Mouse (Mus musculus) lung, embryonic 14.5 days (tissue): ENCODE measurements at regions not wholly inside any gene's neighbourhood (a gene's known extent, or its start where the extent isn't known, plus 50 kb on each side); places are given as distances from the start of the nearest gene placed in this dataset.
A peak's percentile ranks its signal among the peaks of the same experiment; 100 is the strongest.
"Not testable (repeated sequence)": the region's sequence is repeated elsewhere in the genome, so short reads cannot be mapped to it uniquely, and the experiment has no call there.

Experiments
- ATAC-seq: fragments of 200-750 bp; cut with Nextera tagmentation; 2 replicates; pipeline ENCODE4 v1.8.0; 2017; ENCODE audit warnings: mild to moderate bottlenecking, moderate TSS enrichment, moderate library complexity; ENCODE audit not compliant: insufficient read depth
- DNase-seq: peaks from one replicate; pipeline ENCODE4 v3.0.0-alpha.2; 2015
- H3K27ac ChIP-seq: fragments of 300-500 bp; sonication (generic); 2 replicates; pipeline ENCODE4 v1.5.1; 2014; ENCODE audit warnings: low read depth, mild to moderate bottlenecking, moderate library complexity
- H3K27me3 ChIP-seq: fragments of 300-500 bp; sonication (generic); 2 replicates; pipeline ENCODE4 v1.6.1; 2014; ENCODE audit warnings: low read length, control low read depth; ENCODE audit not compliant: insufficient read depth
- H3K36me3 ChIP-seq: fragments of 300-500 bp; sonication (generic); 2 replicates; pipeline ENCODE4 v1.6.1; 2014; ENCODE audit warnings: control low read depth; ENCODE audit not compliant: insufficient read depth
- H3K4me1 ChIP-seq: fragments of 300-500 bp; sonication (generic); 2 replicates; pipeline ENCODE4 v1.6.1; 2014; ENCODE audit warnings: antibody characterized with exemption, control low read depth; ENCODE audit not compliant: insufficient read depth
- H3K4me2 ChIP-seq: fragments of 300-500 bp; sonication (generic); 2 replicates; pipeline ENCODE4 v1.6.1; 2014; ENCODE audit warnings: mild to moderate bottlenecking
- H3K4me3 ChIP-seq: fragments of 300-500 bp; sonication (generic); 2 replicates; pipeline ENCODE4 v1.5.1; 2014; ENCODE audit warnings: low read depth, low read length
- H3K9ac ChIP-seq: fragments of 300-500 bp; sonication (generic); 2 replicates; pipeline ENCODE4 v1.6.1; 2014
- H3K9me3 ChIP-seq: fragments of 300-500 bp; sonication (generic); 2 replicates; pipeline ENCODE4 v1.6.1; 2016; ENCODE audit warnings: low read depth, low read length, control low read depth
- CTCF ChIP-seq: IDR thresholded peaks from 2 replicates; pipeline ENCODE4 v1.5.1; 2016; ENCODE audit warnings: antibody characterized with exemption, low read depth
- WGBS: fragments of 180-500 bp; shearing (Covaris S2); extraction: QIAGEN DNeasy Blood & Tissue Kit; methylation state at CpG from one replicate; pipeline ENCODE4 v1.1.7; 2014; 5-methylcytosine and 5-hydroxymethylcytosine counted together

DNA sequence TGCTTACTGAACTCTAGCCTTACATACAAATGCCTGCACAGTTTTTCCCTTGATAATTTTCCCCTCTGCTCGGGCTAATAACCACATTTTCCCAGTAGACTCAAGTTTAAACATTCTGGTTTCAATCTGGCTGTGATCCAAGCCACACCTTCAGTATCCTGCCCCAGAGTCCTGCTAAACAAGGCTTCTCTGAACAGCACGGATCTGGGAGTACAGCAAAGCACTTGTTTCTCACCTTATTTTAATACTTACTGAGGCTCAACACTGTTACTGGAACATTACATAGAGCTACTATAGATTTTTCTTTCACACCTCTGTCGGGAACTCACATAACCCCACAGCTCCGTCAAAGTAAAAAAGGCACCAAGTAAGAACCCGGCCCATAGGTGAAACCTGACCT lies 114.3 kb upstream of the Ndn start:
- Histone ChIP-seq H3K27ac (0 out of 2 replicates have a peak overlapping the region, but pooled peaks have one; percentile 30), H3K36me3 (no peaks in the 10 kb centered on the region), H3K9ac (no peak overlapping the region), H3K4me1 (no peaks in the 10 kb centered on the region), H3K9me3 (no peaks in the 10 kb centered on the region), H3K4me2 (peak overlapping the region; percentile 52), H3K4me3 (no peak overlapping the region), H3K27me3 (no peaks in the 10 kb centered on the region)
- no peak for ATAC-seq
- no peak for TF ChIP-seq CTCF
- DNase-seq = peak; percentile 69
- WGBS = 38% methylated on average over 5 of the region's 5 CpGs

DNA sequence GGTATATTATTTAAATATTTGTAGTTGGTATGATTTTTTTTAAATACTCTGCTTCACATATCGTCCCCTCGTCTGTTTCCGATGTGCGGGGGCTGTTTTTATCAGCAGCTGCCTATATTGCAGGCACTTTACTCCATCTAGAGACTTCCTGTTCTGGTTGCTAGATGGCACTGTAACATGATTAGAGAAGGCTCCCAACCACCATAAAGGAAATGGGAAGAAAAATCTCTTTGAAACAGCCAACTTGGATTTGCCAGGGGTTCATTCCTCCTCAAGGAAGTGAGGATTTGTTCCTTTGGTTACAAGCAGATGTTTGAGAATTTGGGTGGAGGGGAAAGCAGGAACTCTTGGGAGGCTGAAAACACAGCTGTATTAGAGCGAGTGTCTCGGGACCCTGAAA lies 112.3 kb upstream of the Ndn start:
- peak; percentile 10 for DNase-seq
- Histone ChIP-seq H3K27me3 (no peaks in the 10 kb centered on the region), H3K9ac (no peak overlapping the region), H3K4me3 (no peak overlapping the region), H3K27ac (no peak overlapping the region), H3K4me2 (0 out of 2 replicates have a peak overlapping the region, but pooled peaks have one; percentile 20), H3K36me3 (no peaks in the 10 kb centered on the region), H3K4me1 (no peaks in the 10 kb centered on the region), H3K9me3 (no peaks in the 10 kb centered on the region)
- no peak for ATAC-seq
- 54% methylated on average over 6 of the region's 6 CpGs for WGBS
- TF ChIP-seq CTCF = no peak

DNA sequence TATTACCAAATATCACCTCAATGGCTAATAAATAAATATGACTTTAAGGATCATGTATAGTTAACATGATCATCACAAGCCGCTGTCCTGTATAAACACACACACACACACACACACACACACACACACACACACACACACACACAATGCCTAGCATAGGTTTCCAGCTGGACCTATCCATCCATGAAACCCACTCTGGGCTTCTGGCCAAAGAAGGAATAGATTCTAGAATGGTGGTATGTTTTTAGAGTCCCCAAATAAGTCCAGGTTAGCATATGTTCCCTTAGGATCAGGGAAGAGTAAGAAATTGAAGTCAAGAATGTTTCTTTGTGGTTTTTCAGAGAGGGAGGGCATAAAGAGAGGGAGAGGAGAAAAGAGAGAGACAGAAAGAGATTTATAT lies 110.6 kb upstream of the Ndn start:
- no peaks in the 10 kb centered on the region for H3K4me1 ChIP-seq
- ATAC-seq = no peak
- no peak for TF ChIP-seq CTCF
- DNase-seq = no peak
- H3K4me2 ChIP-seq = no peak overlapping the region
- H3K27ac ChIP-seq = no peak overlapping the region
- no peaks in the 10 kb centered on the region for H3K9me3 ChIP-seq
- no peaks in the 10 kb centered on the region for H3K27me3 ChIP-seq
- no peak overlapping the region for H3K4me3 ChIP-seq
- no peaks in the 10 kb centered on the region for H3K36me3 ChIP-seq
- no peak overlapping the region for H3K9ac ChIP-seq
- 83% methylated on average over 1 of the region's 1 CpGs for WGBS

DNA sequence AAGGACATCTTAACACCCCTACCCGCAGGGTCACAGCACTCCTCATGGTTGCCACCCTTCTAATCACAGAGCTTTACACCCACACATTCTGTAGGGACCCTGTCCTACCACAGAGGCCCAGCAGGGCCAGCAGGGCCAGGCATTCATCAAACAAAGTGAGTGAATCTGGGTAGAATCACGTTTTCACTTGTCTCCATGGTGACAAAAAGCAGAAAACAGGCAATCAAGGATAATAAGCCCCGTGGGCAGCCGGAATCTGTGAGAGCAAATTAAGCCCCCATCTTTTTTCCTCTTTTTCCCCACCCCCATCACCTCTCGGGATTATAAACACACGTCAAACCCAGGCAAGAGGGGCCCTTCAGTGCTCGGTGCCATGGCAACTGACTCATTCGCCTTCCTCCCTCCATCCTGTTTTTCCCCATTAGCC lies 84.7 kb upstream of the Ndn start:
- 28% methylated on average over 8 of the region's 8 CpGs for WGBS
- H3K36me3 ChIP-seq = no peaks in the 10 kb centered on the region
- no peak overlapping the region for H3K9ac ChIP-seq
- TF ChIP-seq CTCF = no peak
- H3K27ac ChIP-seq = no peak overlapping the region
- no peaks in the 10 kb centered on the region for H3K27me3 ChIP-seq
- DNase-seq = no peak
- no peak overlapping the region for H3K4me2 ChIP-seq
- no peaks in the 10 kb centered on the region for H3K9me3 ChIP-seq
- H3K4me3 ChIP-seq = no peak overlapping the region
- no peak for ATAC-seq
- no peaks in the 10 kb centered on the region for H3K4me1 ChIP-seq

DNA sequence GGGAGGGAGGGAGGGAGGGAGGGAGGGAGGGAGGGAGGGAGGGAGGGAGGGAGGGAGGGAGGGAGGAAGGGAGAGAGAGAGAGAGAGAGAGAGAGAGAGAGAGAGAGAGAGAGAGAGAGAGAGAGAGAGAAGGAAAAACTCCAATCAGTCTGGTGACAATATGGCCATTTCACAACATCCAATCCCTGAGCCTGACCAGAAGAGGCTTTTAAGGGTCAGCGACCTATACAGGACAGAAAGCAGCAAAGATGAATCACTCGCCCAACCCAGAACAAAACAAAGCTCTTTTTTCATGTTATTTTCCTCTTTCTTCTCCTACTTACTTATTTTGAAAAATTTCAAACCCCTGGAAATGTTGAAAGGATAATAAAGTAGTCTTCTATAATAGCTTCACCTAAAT lies 84.2 kb upstream of the Ndn start:
- ATAC-seq, H3K36me3 ChIP-seq, H3K9ac ChIP-seq, H3K27ac ChIP-seq, H3K9me3 ChIP-seq, DNase-seq, H3K4me2 ChIP-seq, H3K4me3 ChIP-seq, H3K27me3 ChIP-seq, H3K4me1 ChIP-seq: not testable (repeated sequence)
- 42% methylated on average over 2 of the region's 2 CpGs for WGBS

DNA sequence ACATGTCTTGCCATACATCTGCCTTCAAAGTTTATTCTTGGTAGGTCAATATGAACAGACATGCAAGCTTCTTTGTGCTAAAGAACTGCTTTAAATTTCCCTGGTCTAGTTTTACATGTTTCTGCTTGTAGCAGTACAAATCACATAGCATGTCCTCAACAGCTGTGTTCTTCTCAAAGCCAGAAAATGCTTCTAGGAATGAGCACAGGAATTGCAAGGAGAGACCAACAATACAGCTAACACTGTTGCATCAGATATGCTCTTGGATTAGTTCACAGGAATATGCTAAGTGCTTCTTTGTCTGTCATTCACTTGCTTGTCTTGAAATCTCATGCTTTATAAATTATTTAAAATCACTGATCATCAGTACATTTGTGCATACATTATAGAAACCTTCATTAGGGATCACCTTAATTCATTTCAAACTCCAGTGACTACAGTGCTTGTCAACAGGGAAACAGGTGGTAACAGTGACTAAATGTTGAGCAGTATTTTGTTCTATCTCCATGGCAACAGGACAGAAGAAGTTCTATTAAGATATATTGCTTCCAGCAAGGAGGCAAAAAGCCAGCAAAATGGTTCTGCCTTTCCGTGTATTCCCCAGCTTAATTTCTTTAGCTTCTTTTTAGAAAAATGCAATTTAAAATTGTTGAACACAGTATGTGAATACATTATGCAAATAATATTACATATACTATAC lies 77.1 kb upstream of the Ndn start:
- no peak overlapping the region for H3K4me2 ChIP-seq
- no peak for TF ChIP-seq CTCF
- H3K36me3 ChIP-seq = no peaks in the 10 kb centered on the region
- ATAC-seq (no peak), DNase-seq (no peak)
- H3K27me3 ChIP-seq = no peaks in the 10 kb centered on the region
- no peak overlapping the region for H3K27ac ChIP-seq
- H3K4me3 ChIP-seq = no peak overlapping the region
- no peaks in the 10 kb centered on the region for H3K9me3 ChIP-seq
- 67% methylated on average over 1 of the region's 1 CpGs for WGBS
- no peak overlapping the region for H3K9ac ChIP-seq
- no peaks in the 10 kb centered on the region for H3K4me1 ChIP-seq

DNA sequence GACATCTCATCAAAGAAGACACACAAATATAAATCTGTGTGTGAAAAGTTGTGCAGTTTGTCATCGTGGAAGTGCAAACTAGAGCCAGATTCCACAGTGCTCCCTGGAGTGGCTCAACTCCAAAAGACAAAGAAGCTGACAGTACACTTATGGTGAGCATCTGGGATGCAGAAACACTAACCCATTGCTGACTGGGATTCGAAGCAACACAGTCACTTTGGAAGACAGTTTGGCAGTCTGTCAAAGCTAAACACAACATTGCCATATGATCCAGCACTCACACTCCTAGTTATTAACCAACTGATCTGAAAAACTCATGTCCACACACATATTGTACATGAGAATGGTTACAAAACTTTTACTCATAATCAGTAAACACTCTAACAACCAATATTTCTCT lies 70.2 kb upstream of the Ndn start:
- H3K27ac ChIP-seq = no peak overlapping the region
- DNase-seq (peak; percentile 27), ATAC-seq (no peak)
- H3K36me3 ChIP-seq = no peaks in the 10 kb centered on the region
- no peaks in the 10 kb centered on the region for H3K9me3 ChIP-seq
- no peak for TF ChIP-seq CTCF
- no peak overlapping the region for H3K4me2 ChIP-seq
- 48% methylated on average over 2 of the region's 2 CpGs for WGBS
- H3K9ac ChIP-seq = no peak overlapping the region
- no peaks in the 10 kb centered on the region for H3K27me3 ChIP-seq
- no peaks in the 10 kb centered on the region for H3K4me1 ChIP-seq
- H3K4me3 ChIP-seq = no peak overlapping the region
